Mouse (Mus musculus) frontal cortex, adult 2 months (tissue): ENCODE results near the gene Pparg. TPM values are rescaled to one million over a fixed set of nuclear protein-coding genes. Genes with fewer than 3 reads are reported as not detected.

ENCODE experiments used
- DNase-seq, 2 experiments: peaks; one replicate each; pipeline ENCODE4 v3.0.0; 2022; ENCODE audit warnings: low spot score in 1 of 2; ENCODE audit errors: extremely low spot score in 1 of 2
- polyA plus RNA-seq: library from polyadenylated mRNA; depleted of rRNA; stranded (reverse); fragments of >200 nt; gene quantifications from 2 replicates; pipeline ENCODE4 v1.2.3, GENCODE M21; 2012; rRNA removed

Gene Pparg
- 9.4 and 10.8 TPM in 2 replicates for polyA plus RNA-seq

GRCm38 (mm10) chr6:115360776-115361605 is at the start of gene Pparg:
Gene Pparg (plus strand): TSS chr6:115360951.
- peak; percentile 3 to 13 for DNase-seq

DNA sequence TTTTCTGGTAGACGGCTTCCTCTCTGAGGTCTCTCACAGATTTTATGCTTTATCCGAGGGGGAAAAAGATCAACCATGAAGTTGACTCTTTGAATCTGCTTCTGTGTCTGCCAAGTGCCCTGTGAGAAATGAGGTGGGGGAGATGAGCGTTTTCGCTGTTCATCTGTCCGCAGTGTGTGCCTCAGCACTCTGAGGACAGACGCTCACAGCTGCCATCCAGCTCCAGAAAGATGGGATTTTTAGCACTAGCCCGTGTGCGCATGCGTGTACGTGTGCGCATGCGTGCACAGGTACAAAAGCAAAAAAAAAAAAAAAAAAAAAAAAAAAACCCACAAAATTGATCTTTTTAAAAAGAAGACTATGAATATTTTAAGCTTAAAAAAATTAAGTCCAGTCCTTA is 48.0 kb upstream of the Pparg start:
- DNase-seq, result no peak

DNA sequence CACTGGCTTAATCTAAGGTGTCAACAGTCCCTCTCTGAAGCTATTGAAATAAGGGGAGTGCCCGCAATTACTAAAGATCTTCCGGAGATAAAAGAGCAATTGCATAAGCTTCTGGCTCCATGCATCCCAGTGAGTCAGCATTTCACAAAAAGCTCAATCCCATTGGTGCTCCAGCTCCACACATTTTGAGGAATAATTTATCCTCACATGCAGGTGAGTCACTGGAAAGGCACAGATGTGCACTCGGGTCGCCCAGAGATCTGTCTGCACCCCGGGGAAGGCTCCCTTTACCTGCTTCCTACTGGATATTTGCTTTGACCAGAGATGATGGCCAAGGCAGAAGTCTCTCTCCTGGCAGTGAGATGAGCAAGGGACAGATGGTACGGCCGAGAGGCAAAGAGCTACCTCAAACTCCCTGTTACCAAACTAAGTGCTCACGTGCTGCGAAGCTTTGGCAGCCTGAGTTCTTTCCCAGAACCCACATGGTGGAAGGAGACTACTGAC is 47.5 kb upstream of the Pparg start:
- DNase-seq, result peak; percentile 53 to 76

DNA sequence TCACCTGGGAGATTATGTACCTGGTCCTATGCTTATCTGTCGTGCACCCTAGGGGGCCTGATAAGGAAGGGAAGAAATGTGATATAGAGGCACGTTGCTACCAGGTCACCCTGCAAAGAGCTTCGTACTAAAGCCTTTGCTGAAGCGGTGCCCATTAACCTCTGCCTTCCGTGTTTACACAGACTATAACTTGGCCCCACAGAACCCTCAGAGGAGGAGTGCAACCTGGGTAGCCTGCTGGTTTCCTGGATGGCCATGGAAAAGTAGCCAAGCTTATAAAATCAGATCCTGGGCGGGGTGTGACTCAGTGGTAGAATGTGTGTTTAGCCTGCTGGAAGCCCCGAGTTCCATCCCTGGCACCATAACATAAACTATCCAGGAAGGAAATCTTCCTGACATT is 46.8 kb upstream of the Pparg start:
- DNase-seq, result no peak

GRCm38 (mm10) chr6:115315770-115316169 is 45.0 kb upstream of the Pparg start:
- DNase-seq, result no peak

DNA sequence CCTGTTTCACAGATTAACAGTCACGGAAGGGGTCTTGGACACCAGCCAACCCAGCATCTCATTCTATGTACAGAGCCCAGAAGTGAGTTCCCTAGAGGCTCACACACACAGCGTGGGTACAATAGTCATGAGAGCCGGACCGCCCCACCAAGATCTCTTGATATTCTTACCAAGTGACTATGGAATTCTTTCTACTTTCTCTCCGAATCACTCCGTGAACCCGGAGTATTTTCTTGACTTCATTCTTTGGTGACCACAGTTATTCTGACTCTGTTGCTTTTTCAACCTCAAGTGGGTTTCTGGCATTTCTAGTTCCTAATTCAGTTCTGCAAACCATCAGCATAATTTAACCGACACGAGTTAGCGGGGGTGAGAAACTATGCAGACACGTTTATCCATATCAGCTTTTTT is 43.9 kb upstream of the Pparg start:
- no peak for DNase-seq

GRCm38 (mm10) chr6:115318811-115319210 is 41.9 kb upstream of the Pparg start:
- no peak for DNase-seq

GRCm38 (mm10) chr6:115319686-115320085 is 41.1 kb upstream of the Pparg start:
- no peak for DNase-seq

DNA sequence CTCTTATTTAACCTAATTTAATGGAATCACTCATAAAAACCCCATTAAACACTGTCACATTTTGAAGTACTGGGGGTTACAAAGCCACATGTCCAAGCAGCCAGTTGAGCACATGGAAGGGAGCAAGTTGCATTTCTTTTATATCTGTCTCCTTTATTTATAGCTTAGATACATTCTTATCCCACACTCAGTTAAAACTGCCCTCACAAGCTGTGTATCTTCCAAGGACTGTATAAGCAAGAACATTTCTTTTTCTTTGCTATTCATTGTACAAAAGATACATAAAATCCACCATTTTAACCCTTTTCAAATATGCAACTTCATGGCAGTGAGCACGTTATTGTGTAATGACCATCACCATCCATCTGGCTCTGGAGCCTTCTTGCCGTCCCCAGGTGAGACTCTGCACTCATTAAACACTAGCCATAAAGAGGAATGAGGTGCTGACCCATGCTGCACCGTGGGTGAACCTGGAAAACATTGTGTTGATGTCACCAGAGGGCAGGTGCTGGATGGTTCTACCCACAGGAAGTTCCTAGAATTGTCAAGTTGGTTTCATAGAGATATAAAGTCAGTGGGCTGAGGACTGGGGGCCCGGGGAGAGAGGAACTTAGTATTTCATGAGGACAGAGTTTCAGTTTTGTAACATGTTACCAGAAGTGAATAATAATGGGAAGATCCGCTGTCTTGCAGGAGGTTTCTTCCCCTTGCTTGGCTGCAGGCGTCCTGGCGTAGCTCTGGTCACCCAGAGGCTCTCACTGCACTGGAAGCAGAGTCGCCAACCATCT is 39.6 kb upstream of the Pparg start:
- DNase-seq, result no peak

GRCm38 (mm10) chr6:115321883-115322351 is 38.8 kb upstream of the Pparg start:
- DNase-seq, result peak; percentile 49 to 62

DNA sequence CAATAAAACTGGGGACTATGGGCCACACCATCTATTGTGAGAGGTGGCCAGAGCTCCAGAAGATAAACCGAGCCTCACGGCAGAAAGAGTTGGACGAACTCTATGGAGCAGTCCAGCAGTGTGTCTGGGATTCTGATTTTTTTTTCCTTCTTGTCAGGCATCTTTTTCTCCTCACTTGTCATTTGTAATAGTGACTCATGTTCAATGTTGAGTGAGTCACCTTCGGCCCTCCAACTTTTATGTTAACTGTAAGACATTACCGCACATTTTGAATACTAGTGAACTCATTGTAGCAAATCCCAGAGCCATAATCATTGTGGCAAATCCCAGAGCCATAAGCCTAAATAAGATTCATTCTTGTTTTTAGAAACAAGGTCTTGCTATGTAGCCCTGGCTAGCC is 37.8 kb upstream of the Pparg start:
- no peak for DNase-seq

- DNase-seq, result no peak
These were observed 29.8 kb upstream of the Pparg start for GRCm38 (mm10) chr6:115330964-115331363.

- no peak for DNase-seq
These were observed 27.6 kb upstream of the Pparg start for GRCm38 (mm10) chr6:115333099-115333694.

DNA sequence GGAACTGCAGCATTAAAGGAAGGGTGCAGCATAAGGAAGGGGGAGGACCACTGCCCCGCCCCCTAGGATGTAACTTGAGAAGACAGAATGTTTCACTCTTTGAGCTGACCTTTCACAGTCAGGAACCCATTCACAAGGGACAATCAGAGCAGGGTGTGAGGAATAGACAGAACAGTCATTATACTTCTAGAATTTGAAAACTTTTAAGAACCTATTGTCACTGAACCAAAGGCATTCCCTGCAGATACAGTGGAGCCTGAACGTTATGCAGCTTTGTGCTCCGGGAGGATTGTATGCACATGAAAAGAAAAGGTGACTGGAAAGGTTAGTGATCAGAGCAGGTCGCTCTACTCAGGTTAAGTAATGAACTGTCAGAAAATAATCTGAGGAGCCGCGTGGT is 25.2 kb upstream of the Pparg start:
- DNase-seq, result no peak

DNA sequence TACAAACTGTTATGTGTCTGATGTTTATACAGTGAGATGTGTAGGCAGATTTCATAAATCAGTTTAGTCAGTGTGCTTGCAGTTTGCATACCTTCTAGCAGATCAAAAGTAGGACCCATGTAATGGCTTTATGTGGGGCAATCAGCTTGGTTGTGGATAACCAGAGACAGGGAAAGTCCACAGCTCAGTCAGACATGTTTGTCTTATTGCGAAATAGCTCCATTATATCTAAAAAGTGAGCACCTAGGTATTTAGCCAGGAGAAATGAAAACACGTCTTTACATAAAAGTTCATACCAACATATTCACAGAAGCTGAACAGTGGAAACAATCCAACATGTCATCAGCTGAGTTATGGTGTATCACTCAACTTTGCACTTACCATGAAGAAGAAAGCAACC is 20.7 kb upstream of the Pparg start:
- no peak for DNase-seq

GRCm38 (mm10) chr6:115343096-115343495 is 17.7 kb upstream of the Pparg start:
- DNase-seq, result no peak

DNA sequence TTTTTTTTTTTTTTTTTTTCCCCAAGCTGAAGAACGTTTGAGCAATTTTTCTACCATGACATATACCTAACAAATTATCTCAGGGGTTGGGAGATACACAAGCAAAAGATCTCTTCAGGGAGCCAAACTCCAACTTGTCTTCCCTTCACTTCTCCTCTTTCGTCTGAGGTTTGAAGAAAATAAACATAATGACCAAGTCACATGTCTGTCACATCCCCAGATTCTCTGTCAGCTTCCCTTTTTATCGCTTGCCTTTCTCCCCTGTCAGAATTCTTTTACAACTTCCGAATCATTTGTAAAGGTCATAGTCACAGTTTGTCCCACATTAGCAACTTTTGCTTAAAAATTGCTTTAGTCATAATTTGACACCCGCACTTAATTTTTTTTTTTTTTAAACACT is 17.2 kb upstream of the Pparg start:
- DNase-seq, result no peak

DNA sequence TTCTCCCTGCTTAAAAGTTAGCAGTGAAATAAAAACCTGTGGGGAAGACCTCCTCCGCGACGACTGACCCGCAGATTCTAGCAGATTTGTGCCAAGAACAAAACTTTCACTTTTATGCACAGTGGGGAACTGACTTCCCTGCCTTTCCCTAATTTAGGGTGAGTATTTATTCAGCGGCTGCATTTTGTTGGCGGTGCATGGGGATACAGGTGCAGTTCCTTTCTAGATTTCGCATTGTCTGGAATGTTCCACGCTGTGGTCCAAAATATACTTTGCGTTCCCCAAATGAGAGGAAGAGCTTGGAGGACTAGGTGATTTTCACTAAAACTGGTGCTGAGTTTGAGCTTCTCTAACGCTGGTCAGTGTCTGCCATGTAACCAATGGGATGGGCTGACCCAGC is 16.6 kb upstream of the Pparg start:
- no peak for DNase-seq

- DNase-seq, result no peak
These were observed 16.2 kb upstream of the Pparg start for GRCm38 (mm10) chr6:115344513-115344912.

DNA sequence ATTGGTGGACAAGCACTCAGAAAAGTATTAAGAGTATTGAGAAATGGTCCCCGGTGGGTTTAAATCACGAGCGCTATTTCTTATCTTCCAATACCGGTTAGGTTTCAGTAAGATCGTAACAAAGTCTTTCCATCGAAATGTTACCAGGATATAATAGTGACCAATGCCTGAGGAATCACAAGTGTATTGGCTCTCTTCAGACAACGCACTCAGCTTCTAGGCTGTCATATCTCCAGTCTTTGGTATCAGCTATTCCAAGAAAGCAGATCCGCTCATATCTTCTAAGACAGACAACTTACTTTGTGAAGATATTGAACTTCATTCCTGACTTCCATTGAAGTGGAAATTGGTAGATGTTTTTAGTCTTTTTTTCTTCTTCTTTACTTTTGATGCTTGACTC is 15.7 kb upstream of the Pparg start:
- DNase-seq, result no peak
